Mouse (Mus musculus) retina, adult 2 months (tissue): ENCODE data around the gene Tmem201.

Source experiments
- DNase-seq: peaks from one replicate; pipeline ENCODE4 v3.0.0-alpha.2; 2012; ENCODE audit warnings: low read depth, low spot score

Tmem201 gene

GRCm38 (mm10) chr4:149721163-149721562 is 16.7 kb downstream of the Tmem201 start:
- DNase-seq, result no peak

- no peak for DNase-seq
These were observed 18.2 kb downstream of the Tmem201 start for GRCm38 (mm10) chr4:149719686-149720085.

- DNase-seq, result no peak
These were observed 23.3 kb downstream of the Tmem201 start for GRCm38 (mm10) chr4:149714542-149714941.

- peak; percentile 33 for DNase-seq
These were observed 25.9 kb downstream of the Tmem201 start for GRCm38 (mm10) chr4:149711955-149712354.

GRCm38 (mm10) chr4:149711485-149711884 is 26.4 kb downstream of the Tmem201 start:
- DNase-seq, result no peak

GRCm38 (mm10) chr4:149710510-149710909 is 27.3 kb downstream of the Tmem201 start:
- no peak for DNase-seq

- DNase-seq, result no peak
These were observed 31.9 kb downstream of the Tmem201 start for GRCm38 (mm10) chr4:149705941-149706340.

GRCm38 (mm10) chr4:149705298-149705697 is 32.5 kb downstream of the Tmem201 start:
- DNase-seq, result no peak

GRCm38 (mm10) chr4:149702210-149702979 is 35.4 kb downstream of the Tmem201 start, which contains the start of gene Pik3cd:
Gene Pik3cd, minus strand, starts transcription at chr4:149702571.
- DNase-seq, result no peak

- DNase-seq, result no peak
These were observed 36.2 kb downstream of the Tmem201 start for GRCm38 (mm10) chr4:149701426-149702209.

GRCm38 (mm10) chr4:149699953-149700352 is 37.9 kb downstream of the Tmem201 start:
- DNase-seq, result no peak

GRCm38 (mm10) chr4:149698197-149698821 is 39.5 kb downstream of the Tmem201 start:
- DNase-seq, result no peak

- DNase-seq, result no peak
These were observed 40.2 kb downstream of the Tmem201 start for GRCm38 (mm10) chr4:149697506-149698196.

GRCm38 (mm10) chr4:149696189-149696971 is 41.5 kb downstream of the Tmem201 start:
- DNase-seq, result no peak

- DNase-seq, result no peak
These were observed 46.5 kb downstream of the Tmem201 start for GRCm38 (mm10) chr4:149691368-149691767.

- no peak for DNase-seq
These were observed 47.0 kb downstream of the Tmem201 start for GRCm38 (mm10) chr4:149690828-149691280.

GRCm38 (mm10) chr4:149689822-149690700 is 47.8 kb downstream of the Tmem201 start:
- DNase-seq, result no peak

GRCm38 (mm10) chr4:149688861-149689260 is 49.0 kb downstream of the Tmem201 start:
- no peak for DNase-seq

GRCm38 (mm10) chr4:149684841-149685623 is 52.8 kb downstream of the Tmem201 start:
- DNase-seq, result no peak
